Mouse (Mus musculus) stomach, postnatal 0 days (tissue): ENCODE results near the gene Vps13d. TPM values are rescaled to one million over a fixed set of nuclear protein-coding genes. Genes with fewer than 3 reads are reported as not detected.

ENCODE experiments used
- ATAC-seq: fragments of 200-750 bp; cut with Nextera tagmentation; 2 replicates; pipeline ENCODE4 v1.8.0; 2017; ENCODE audit not compliant: low FRiP score, low TSS enrichment
- DNase-seq: peaks from one replicate; pipeline ENCODE4 v3.0.0-alpha.2; 2016; ENCODE audit warnings: low spot score
- H3K27ac ChIP-seq: fragments of 300-500 bp; sonication (generic); replicated peaks from 2 replicates; pipeline ENCODE4 v1.5.1; 2014; ENCODE audit warnings: mild to moderate bottlenecking, control low read depth
- H3K27me3 ChIP-seq: fragments of 300-500 bp; sonication (generic); 2 replicates; pipeline ENCODE4 v1.6.1; 2014; ENCODE audit warnings: low read length; ENCODE audit not compliant: control insufficient read depth, insufficient read depth
- H3K36me3 ChIP-seq: fragments of 300-500 bp; sonication (generic); 2 replicates; pipeline ENCODE4 v1.6.1; 2014; ENCODE audit warnings: low read length, mixed read lengths; ENCODE audit not compliant: control insufficient read depth, insufficient read depth
- H3K4me1 ChIP-seq: fragments of 300-500 bp; sonication (generic); replicated peaks from 2 replicates; pipeline ENCODE4 v1.6.1; 2014; ENCODE audit warnings: antibody characterized with exemption; ENCODE audit not compliant: control insufficient read depth, insufficient read depth
- H3K4me2 ChIP-seq: fragments of 300-500 bp; sonication (generic); replicated peaks from 2 replicates; pipeline ENCODE4 v1.6.1; 2014; ENCODE audit warnings: low read depth, mild to moderate bottlenecking, control low read depth, moderate library complexity
- H3K4me3 ChIP-seq: fragments of 300-500 bp; sonication (generic); 2 replicates; pipeline ENCODE4 v1.5.1; 2014; ENCODE audit warnings: low read depth, low read length, control low read depth
- H3K9ac ChIP-seq: fragments of 300-500 bp; sonication (generic); 2 replicates; pipeline ENCODE4 v1.6.1; 2014; ENCODE audit warnings: mild to moderate bottlenecking, low read length, control low read depth, mixed read lengths
- H3K9me3 ChIP-seq: fragments of 300-500 bp; sonication (generic); 2 replicates; pipeline ENCODE4 v1.6.1; 2016; ENCODE audit warnings: low read length; ENCODE audit not compliant: control insufficient read depth
- CTCF ChIP-seq: IDR thresholded peaks from 2 replicates; pipeline ENCODE4 v1.5.1; 2016; ENCODE audit warnings: antibody characterized with exemption, low read depth, mild to moderate bottlenecking, moderate library complexity
- EP300 ChIP-seq: optimal IDR thresholded peaks from 2 replicates; pipeline ENCODE3; 2016; ENCODE audit warnings: antibody characterized with exemption
- WGBS: fragments of 180-500 bp; shearing (Covaris S2); extraction: QIAGEN DNeasy Blood & Tissue Kit; methylation state at CpG from one replicate; pipeline ENCODE4 v1.1.7; 2014; 5-methylcytosine and 5-hydroxymethylcytosine counted together
- polyA plus RNA-seq: library from polyadenylated mRNA; unstranded; fragments of >200 nt; fragmentation: Nextera tagmentation; extraction: Ambion mirVana; gene quantifications from 2 replicates; pipeline ENCODE4 v1.2.1, GENCODE M21; 2015

Gene Vps13d
- polyA plus RNA-seq, 1 experiment from 2014 or later, result 7.2 TPM

DNA sequence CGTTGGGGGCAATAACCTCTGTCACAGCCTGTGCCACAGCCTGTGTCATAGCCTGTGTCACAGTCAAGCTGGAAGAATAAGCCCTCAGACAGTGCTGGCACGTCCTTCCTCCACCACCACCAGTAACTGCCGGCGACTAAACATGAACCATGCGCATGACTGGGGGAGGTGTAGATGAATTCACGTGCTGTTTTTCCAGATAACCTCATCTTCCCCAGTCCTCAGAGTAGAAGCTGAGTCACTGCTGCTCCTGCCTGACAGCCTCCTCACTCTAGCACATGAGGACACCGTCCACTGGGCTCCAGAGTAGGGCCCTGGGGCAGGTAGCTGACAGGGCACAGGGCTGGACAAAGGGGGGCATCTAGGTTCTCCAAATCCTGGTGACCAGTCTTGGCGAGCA is 27.3 kb upstream of the Vps13d start:
- Histone ChIP-seq H3K4me3 (no peak overlapping the region), H3K27ac (no peak overlapping the region), H3K36me3 (no peaks in the 10 kb centered on the region; the same call in 1 of the 2 replicates), H3K4me1 (no peaks in the 10 kb centered on the region), H3K9ac (no peak overlapping the region), H3K9me3 (no peaks in the 10 kb centered on the region), H3K4me2 (no peak overlapping the region), H3K27me3 (no peaks in the 10 kb centered on the region)
- no peak for ATAC-seq
- no peak for DNase-seq
- TF ChIP-seq EP300, result no peak
- TF ChIP-seq CTCF, result no peak
- WGBS, result 75% methylated on average over 8 of the region's 8 CpGs

- Histone ChIP-seq H3K36me3 (no peaks in the 10 kb centered on the region; the same call in 1 of the 2 replicates), H3K27ac (no peak overlapping the region), H3K27me3 (no peaks in the 10 kb centered on the region), H3K9ac (no peak overlapping the region), H3K4me1 (no peaks in the 10 kb centered on the region), H3K4me2 (no peak overlapping the region), H3K9me3 (no peaks in the 10 kb centered on the region), H3K4me3 (no peak overlapping the region)
- TF ChIP-seq EP300 (no peak), CTCF (no peak)
- DNase-seq (no peak), ATAC-seq (no peak)
- WGBS, result 67% methylated on average over 2 of the region's 2 CpGs
These were observed 26.6 kb upstream of the Vps13d start for GRCm38 (mm10) chr4:145221379-145221778.

- no peaks in the 10 kb centered on the region for H3K27me3 ChIP-seq
- no peak for ATAC-seq
These were observed 25.2 kb upstream of the Vps13d start for GRCm38 (mm10) chr4:145220001-145220400.

GRCm38 (mm10) chr4:145219240-145219985 is 24.6 kb upstream of the Vps13d start:
- H3K9ac ChIP-seq, result no peak overlapping the region
- no peaks in the 10 kb centered on the region; the same call in 1 of the 2 replicates for H3K36me3 ChIP-seq
- H3K27me3 ChIP-seq, result no peaks in the 10 kb centered on the region
- TF ChIP-seq EP300, result no peak
- peak; percentile 68 for TF ChIP-seq CTCF
- no peaks in the 10 kb centered on the region for H3K9me3 ChIP-seq
- H3K4me2 ChIP-seq, result no peak overlapping the region
- WGBS, result 52% methylated on average over 15 of the region's 15 CpGs
- H3K4me1 ChIP-seq, result no peaks in the 10 kb centered on the region
- ATAC-seq (0 out of 2 replicates have a peak, but pooled peaks have one; percentile 4), DNase-seq (peak; percentile 50)
- H3K27ac ChIP-seq, result no peak overlapping the region
- H3K4me3 ChIP-seq, result no peak overlapping the region

More at GRCm38 (mm10) chr4:145220001-145220400, 25.2 kb upstream of the Vps13d start:
- Histone ChIP-seq H3K27ac (no peak overlapping the region), H3K9ac (no peak overlapping the region), H3K4me2 (no peak overlapping the region), H3K4me3 (no peak overlapping the region), H3K36me3 (no peaks in the 10 kb centered on the region; the same call in 1 of the 2 replicates), H3K9me3 (no peaks in the 10 kb centered on the region), H3K4me1 (no peaks in the 10 kb centered on the region)
- DNase-seq, result no peak
- TF ChIP-seq EP300 (no peak), CTCF (no peak)
- WGBS, result 72% methylated on average over 1 of the region's 1 CpGs

DNA sequence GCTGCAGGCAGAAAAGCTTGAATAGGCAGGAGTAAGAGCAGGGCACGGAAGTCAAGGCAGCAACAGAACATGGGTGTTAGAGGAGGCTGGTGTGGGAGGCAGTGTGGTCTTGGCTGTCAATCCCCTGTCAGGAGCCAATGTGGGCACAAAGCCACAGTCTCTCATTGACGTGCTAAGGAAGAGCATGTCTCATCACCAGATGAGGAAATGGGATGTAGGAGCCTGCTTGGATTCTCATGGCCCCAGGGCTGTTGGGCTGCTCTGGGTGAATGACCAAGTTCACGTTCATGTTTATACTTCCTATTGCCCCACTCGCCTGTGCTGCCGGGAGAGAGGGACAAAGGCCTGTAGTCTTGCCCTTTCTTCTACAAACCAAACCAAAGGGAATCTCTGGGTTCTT is 23.0 kb upstream of the Vps13d start:
- Histone ChIP-seq H3K36me3 (no peaks in the 10 kb centered on the region; the same call in 1 of the 2 replicates), H3K4me3 (no peak overlapping the region), H3K4me2 (no peak overlapping the region), H3K27ac (no peak overlapping the region), H3K4me1 (no peaks in the 10 kb centered on the region), H3K9ac (no peak overlapping the region), H3K27me3 (no peaks in the 10 kb centered on the region), H3K9me3 (no peaks in the 10 kb centered on the region)
- no peak for ATAC-seq
- TF ChIP-seq EP300, result no peak
- TF ChIP-seq CTCF, result no peak
- 74% methylated on average over 5 of the region's 5 CpGs for WGBS
- no peak for DNase-seq

DNA sequence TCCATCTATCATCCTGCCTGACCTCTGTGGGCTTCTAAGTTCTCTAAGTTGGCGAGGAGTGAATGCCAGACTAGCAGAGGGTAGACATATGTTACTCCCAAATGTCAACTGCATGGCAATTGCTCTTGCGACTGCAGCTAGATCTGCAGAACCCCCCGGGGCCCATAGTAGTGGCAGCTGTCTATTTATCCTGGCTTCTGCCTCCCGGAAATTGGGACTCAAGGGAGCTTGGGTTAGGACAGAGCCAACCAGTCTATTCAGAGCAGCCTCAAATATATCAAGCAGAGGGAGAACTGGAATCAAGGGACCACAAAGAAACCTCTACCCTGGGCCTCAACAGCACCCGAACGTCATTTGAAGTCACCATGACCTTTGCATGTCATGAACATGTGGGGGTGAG is 22.2 kb upstream of the Vps13d start:
- Histone ChIP-seq H3K27ac (no peak overlapping the region), H3K36me3 (no peaks in the 10 kb centered on the region; the same call in 1 of the 2 replicates), H3K4me1 (no peaks in the 10 kb centered on the region), H3K4me3 (no peak overlapping the region), H3K9me3 (no peaks in the 10 kb centered on the region), H3K4me2 (no peak overlapping the region), H3K9ac (no peak overlapping the region), H3K27me3 (no peaks in the 10 kb centered on the region)
- WGBS, result 84% methylated on average over 6 of the region's 6 CpGs
- no peak for TF ChIP-seq EP300
- TF ChIP-seq CTCF, result no peak
- no peak for ATAC-seq
- DNase-seq, result no peak
